ENCODE assay signal across 22 mouse cellular contexts in genomic region chr19:58328014-58328413, GRCm38 (mm10).
DNase-seq lines count a peak whose midpoint lies in the region; ATAC-seq and TF ChIP-seq lines count a peak whose summit lies in the region.
"Had no signal": no experiment of that assay in that cellular context is flagged by ENCODE, and none has a peak within 500 bp of the region (broad histone marks: within the 10 kb centered on the region; RNA-seq: fewer than 3 reads in every experiment).

No protein-coding gene starts in this region.

- peak overlapping the region; percentile 31; the same call in 1 of the 2 replicates for H3K27ac ChIP-seq in hindbrain, embryonic 12.5 days
- no peak overlapping the region for H3K27ac ChIP-seq in hindbrain, embryonic 16.5 days (ENCODE audit: low read depth, low read length)
- H3K27ac ChIP-seq in midbrain, embryonic 13.5 days, result peak overlapping the region; percentile 75
- no peak overlapping the region for H3K27ac ChIP-seq in midbrain, embryonic 11.5 days (ENCODE audit: low read depth, low read length)
- peak overlapping the region; percentile 63; the same call in 1 of the 2 replicates for H3K27ac ChIP-seq in midbrain, embryonic 16.5 days (ENCODE audit: low read length)
- H3K27ac ChIP-seq: embryonic facial prominence, embryonic 12.5 days; heart, adult 2 months; hindbrain, embryonic 15.5 days had no signal

- no peaks in the 10 kb centered on the region for H3K27me3 ChIP-seq in hindbrain, embryonic 12.5 days
- no peaks in the 10 kb centered on the region for H3K27me3 ChIP-seq in hindbrain, embryonic 16.5 days (replicated peaks; ENCODE audit: control insufficient read depth, insufficient read depth, low read length)
- H3K27me3 ChIP-seq in midbrain, embryonic 13.5 days, result no peaks in the 10 kb centered on the region
- no peaks in the 10 kb centered on the region for H3K27me3 ChIP-seq in midbrain, embryonic 11.5 days (ENCODE audit: control insufficient read depth, insufficient read depth, low read length)
- H3K27me3 ChIP-seq in midbrain, embryonic 16.5 days (ENCODE audit: control insufficient read depth, insufficient read depth, low read depth, low read length), result no peaks in the 10 kb centered on the region
- H3K27me3 ChIP-seq: CH12.LX; embryonic facial prominence, embryonic 12.5 days; hindbrain, embryonic 15.5 days had no signal

- 68% methylated on average over 5 of the region's 5 CpGs for WGBS in hindbrain, embryonic 12.5 days
- 41% methylated on average over 5 of the region's 5 CpGs for WGBS in hindbrain, embryonic 16.5 days
- WGBS in midbrain, embryonic 13.5 days, result 49% methylated on average over 5 of the region's 5 CpGs
- WGBS in midbrain, embryonic 11.5 days, result 69% methylated on average over 5 of the region's 5 CpGs
- WGBS in midbrain, embryonic 16.5 days, result 38% methylated on average over 5 of the region's 5 CpGs

- DNase-seq in midbrain, embryonic 11.5 days (ENCODE audit: low spot score, missing footprints), result no peak
- peak; percentile 63 for DNase-seq in brain, embryonic 14.5 days (ENCODE audit: low read depth)
- no peak for DNase-seq in left cerebral cortex, adult 8-10 months (ENCODE audit: low spot score in 2 of 2)
- DNase-seq: adrenal gland, adult 2 months; adrenal gland, postnatal 36 days; cerebellum, adult 11 months; cerebellum, adult 8-10 months; cerebellum, postnatal 14 days; embryo, embryonic 11 days; gastrocnemius, postnatal 10 days; heart, adult 2 months; kidney, adult 11 months had no signal

- peaks cover 33% of the 10 kb centered on the region for H3K4me1 ChIP-seq in hindbrain, embryonic 12.5 days
- no peaks in the 10 kb centered on the region; the same call in none of the 2 replicates for H3K4me1 ChIP-seq in hindbrain, embryonic 16.5 days (ENCODE audit: control insufficient read depth, insufficient read depth, low read depth, low read length)
- H3K4me1 ChIP-seq in midbrain, embryonic 13.5 days (replicated peaks), result peaks cover 41% of the 10 kb centered on the region
- peaks cover 9% of the 10 kb centered on the region; the same call in 1 of the 2 replicates for H3K4me1 ChIP-seq in midbrain, embryonic 11.5 days (ENCODE audit: control insufficient read depth, insufficient read depth, low read length)
- H3K4me1 ChIP-seq in midbrain, embryonic 16.5 days (ENCODE audit: control insufficient read depth, insufficient read depth, low read length), result peaks cover 18% of the 10 kb centered on the region

- ATAC-seq in hindbrain, embryonic 12.5 days (ENCODE audit: low FRiP score), result no peak
- no peak for ATAC-seq in hindbrain, embryonic 16.5 days
- ATAC-seq in midbrain, embryonic 13.5 days, result peak; percentile 41
- ATAC-seq in midbrain, embryonic 11.5 days (ENCODE audit: low FRiP score), result no peak
- peak; percentile 81; the same call in 1 of the 2 replicates for ATAC-seq in midbrain, embryonic 16.5 days
- no peak for ATAC-seq in inflammation-experienced regulatory T-cells, adult 6 months
- ATAC-seq: forebrain, embryonic 14.5 days had no signal

- no peak overlapping the region for H3K4me2 ChIP-seq in hindbrain, embryonic 12.5 days (replicated peaks)
- H3K4me2 ChIP-seq in hindbrain, embryonic 16.5 days (ENCODE audit: low read length), result no peak overlapping the region
- H3K4me2 ChIP-seq in midbrain, embryonic 13.5 days (replicated peaks), result no peak overlapping the region
- H3K4me2 ChIP-seq in midbrain, embryonic 11.5 days, result no peak overlapping the region
- H3K4me2 ChIP-seq in midbrain, embryonic 16.5 days (ENCODE audit: low read length), result no peak overlapping the region
- H3K4me2 ChIP-seq: embryonic facial prominence, embryonic 12.5 days; heart, embryonic 12.5 days; hindbrain, embryonic 15.5 days had no signal

- no peak overlapping the region for H3K9ac ChIP-seq in hindbrain, embryonic 12.5 days
- no peak overlapping the region for H3K9ac ChIP-seq in hindbrain, embryonic 16.5 days (ENCODE audit: low read depth, low read length)
- H3K9ac ChIP-seq in midbrain, embryonic 13.5 days (replicated peaks), result no peak overlapping the region; the same call in 1 of the 2 replicates
- no peak overlapping the region for H3K9ac ChIP-seq in midbrain, embryonic 11.5 days (ENCODE audit: low read length)
- H3K9ac ChIP-seq in midbrain, embryonic 16.5 days (ENCODE audit: low read depth, low read length), result no peak overlapping the region
- H3K9ac ChIP-seq: embryonic facial prominence, embryonic 12.5 days; heart, embryonic 12.5 days; hindbrain, embryonic 15.5 days had no signal

- TF ChIP-seq POLR2A in brain, embryonic 14.5 days (IDR thresholded peaks at IDR 0.05; ENCODE audit: borderline replicate concordance, extremely low read depth, insufficient read depth, insufficient read length, poor library complexity, severe bottlenecking), result no peak

- TF ChIP-seq CTCF in brain, embryonic 14.5 days (IDR thresholded peaks at IDR 0.05; ENCODE audit: borderline replicate concordance, extremely low read depth, insufficient read depth, insufficient read length), result no peak

- H3K4me3 ChIP-seq in hindbrain, embryonic 12.5 days, result no peak overlapping the region
- H3K4me3 ChIP-seq in hindbrain, embryonic 16.5 days (ENCODE audit: low read length), result no peak overlapping the region
- H3K4me3 ChIP-seq in midbrain, embryonic 13.5 days (replicated peaks), result no peak overlapping the region
- H3K4me3 ChIP-seq in midbrain, embryonic 11.5 days (ENCODE audit: low read depth, low read length), result no peak overlapping the region
- no peak overlapping the region for H3K4me3 ChIP-seq in midbrain, embryonic 16.5 days (ENCODE audit: low read depth, low read length)
- H3K4me3 ChIP-seq: embryonic facial prominence, embryonic 12.5 days; heart, adult 2 months; heart, embryonic 12.5 days; hindbrain, embryonic 15.5 days had no signal

- H3K9me3 ChIP-seq in hindbrain, embryonic 12.5 days (replicated peaks), result no peaks in the 10 kb centered on the region
- H3K9me3 ChIP-seq in hindbrain, embryonic 16.5 days (ENCODE audit: control insufficient read depth, low read length), result no peaks in the 10 kb centered on the region
- no peaks in the 10 kb centered on the region for H3K9me3 ChIP-seq in midbrain, embryonic 13.5 days
- H3K9me3 ChIP-seq in midbrain, embryonic 11.5 days (ENCODE audit: control insufficient read depth, low read length), result no peaks in the 10 kb centered on the region
- H3K9me3 ChIP-seq in midbrain, embryonic 16.5 days (replicated peaks; ENCODE audit: control insufficient read depth, low read length, poor library complexity, severe bottlenecking), result no peaks in the 10 kb centered on the region
- H3K9me3 ChIP-seq: embryonic facial prominence, embryonic 12.5 days; hindbrain, embryonic 15.5 days had no signal

- no peaks in the 10 kb centered on the region for H3K36me3 ChIP-seq in hindbrain, embryonic 12.5 days
- no peaks in the 10 kb centered on the region for H3K36me3 ChIP-seq in hindbrain, embryonic 16.5 days (ENCODE audit: control insufficient read depth, insufficient read depth, low read length)
- H3K36me3 ChIP-seq in midbrain, embryonic 13.5 days, result no peaks in the 10 kb centered on the region
- H3K36me3 ChIP-seq in midbrain, embryonic 11.5 days (ENCODE audit: control insufficient read depth, insufficient read depth, low read length), result no peaks in the 10 kb centered on the region
- no peaks in the 10 kb centered on the region for H3K36me3 ChIP-seq in midbrain, embryonic 16.5 days (ENCODE audit: control insufficient read depth, insufficient read depth, low read length)
- H3K36me3 ChIP-seq: embryonic facial prominence, embryonic 12.5 days; heart, embryonic 12.5 days; hindbrain, embryonic 15.5 days had no signal

Comparison
In these comparisons a context has a peak if more than half of its experiments do, and no peak if none do; other contexts are left out.
1. ATAC-seq: peak in midbrain, embryonic 13.5 days (single experiment) and midbrain, embryonic 16.5 days (single experiment); none in hindbrain, embryonic 12.5 days (single experiment), hindbrain, embryonic 16.5 days (single experiment), midbrain, embryonic 11.5 days (single experiment) and inflammation-experienced regulatory T-cells, adult 6 months (single experiment).
2. H3K27ac ChIP-seq: peak in hindbrain, embryonic 12.5 days (single experiment), midbrain, embryonic 13.5 days (single experiment) and midbrain, embryonic 16.5 days (single experiment); none in hindbrain, embryonic 16.5 days (single experiment) and midbrain, embryonic 11.5 days (single experiment).